Mouse (Mus musculus) ovary, adult 18-20 months (tissue): ENCODE measurements around the gene Yipf2.
"Not testable (repeated sequence)": the region's sequence is repeated elsewhere in the genome, so short reads cannot be mapped to it uniquely, and the experiment has no call there.

Experiments
- DNase-seq: peaks from one replicate; pipeline ENCODE4 v3.0.0; 2022; ENCODE audit warnings: low spot score, mixed read lengths

The Yipf2 gene

GRCm38 (mm10) chr9:21598198-21598597, 5.6 kb upstream of the Yipf2 start:
- no peak for DNase-seq

DNA sequence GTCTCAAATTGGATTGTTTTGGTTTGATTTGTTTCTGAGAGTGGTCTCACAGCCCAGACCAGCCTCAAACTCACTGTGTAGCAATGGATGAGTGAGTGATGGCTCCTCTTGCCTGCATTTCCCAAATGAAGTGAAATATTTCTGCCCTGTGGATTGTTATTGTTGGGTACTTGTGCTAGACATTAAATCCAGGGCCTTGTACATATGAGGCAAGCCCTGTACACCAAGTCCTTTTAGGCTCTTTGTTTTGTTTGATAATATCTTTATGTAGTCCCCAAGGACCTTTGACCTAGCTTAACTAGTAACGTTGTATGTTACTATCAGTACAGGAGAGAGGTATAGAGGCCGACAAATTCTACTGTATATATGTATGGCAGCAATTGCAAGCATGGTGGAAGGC, 2.2 kb upstream of the Yipf2 start:
- DNase-seq, result no peak

DNA sequence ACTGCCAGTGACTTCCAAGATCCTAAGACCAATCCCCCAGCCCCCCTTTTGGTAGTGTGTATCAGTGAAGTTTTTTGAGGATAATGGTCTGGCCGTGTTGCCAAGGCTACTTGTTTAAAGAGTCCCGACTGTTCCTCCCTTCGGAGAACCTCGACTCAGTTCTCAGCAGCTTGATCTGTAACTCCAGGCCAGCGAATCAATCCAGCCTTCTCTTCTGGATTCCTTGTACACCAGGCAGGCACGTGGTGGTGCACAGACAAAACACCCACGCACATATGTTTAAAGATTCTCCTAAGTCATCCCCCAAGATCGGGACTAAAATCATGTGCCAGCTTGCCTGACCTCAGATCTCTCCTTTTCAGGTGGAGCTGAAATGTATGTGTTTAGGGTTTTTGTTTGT, 1.7 kb upstream of the Yipf2 start:
- not testable (repeated sequence) for DNase-seq

DNA sequence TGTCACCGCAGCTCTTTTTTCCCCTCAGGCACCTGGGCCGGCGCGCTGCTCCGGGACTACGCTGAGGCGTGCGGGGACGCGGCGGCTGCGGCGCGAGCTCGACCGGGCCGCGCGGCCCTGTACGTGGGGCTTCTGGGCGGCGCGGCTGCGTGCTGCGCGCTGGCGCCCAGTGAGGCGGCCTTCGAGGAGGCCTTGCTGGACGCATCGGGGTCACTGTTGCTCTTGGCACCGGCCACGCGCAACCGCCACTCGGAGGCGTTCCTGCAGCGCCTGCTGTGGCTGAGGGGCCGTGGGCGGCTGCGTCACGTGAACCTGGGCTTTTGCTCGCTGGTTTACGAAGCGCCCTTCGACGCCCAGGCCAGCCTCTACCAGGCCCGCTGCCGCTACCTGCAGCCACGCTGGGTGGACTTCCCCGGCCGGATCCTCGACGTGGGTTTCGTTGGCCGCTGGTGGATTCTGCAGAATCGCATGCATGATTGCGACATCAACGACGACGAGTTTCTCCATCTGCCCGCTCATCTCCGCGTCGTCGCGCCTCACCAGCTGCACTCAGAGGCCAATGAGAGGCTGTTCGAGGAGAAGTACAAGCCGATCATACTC, 594 bp upstream of the Yipf2 start:
- DNase-seq, result peak; percentile 65

GRCm38 (mm10) chr9:21591831-21592702, 561 bp downstream of the Yipf2 start:
- DNase-seq, result no peak

- no peak for DNase-seq
Observed at GRCm38 (mm10) chr9:21591127-21591830, 1.3 kb downstream of the Yipf2 start.

- DNase-seq, result no peak
Observed at GRCm38 (mm10) chr9:21589538-21589937, 3.1 kb downstream of the Yipf2 start.

DNA sequence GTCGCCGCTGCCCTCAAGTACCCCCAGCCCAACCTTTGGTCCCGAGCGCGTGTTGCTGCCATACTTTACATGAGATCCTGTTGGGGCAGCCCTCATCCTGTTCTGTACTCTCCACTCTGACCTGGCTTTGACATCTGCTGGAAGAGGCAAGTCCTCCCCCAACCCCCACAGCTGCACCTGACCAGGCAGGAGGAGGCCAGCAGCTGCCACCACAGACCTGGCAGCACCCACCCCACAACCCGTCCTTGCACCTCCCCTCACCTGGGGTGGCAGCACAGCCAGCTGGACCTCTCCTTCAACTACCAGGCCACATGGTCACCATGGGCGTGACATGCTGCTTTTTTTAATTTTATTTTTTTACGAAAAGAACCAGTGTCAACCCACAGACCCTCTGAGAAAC, 4.3 kb downstream of the Yipf2 start:
- no peak for DNase-seq

DNA sequence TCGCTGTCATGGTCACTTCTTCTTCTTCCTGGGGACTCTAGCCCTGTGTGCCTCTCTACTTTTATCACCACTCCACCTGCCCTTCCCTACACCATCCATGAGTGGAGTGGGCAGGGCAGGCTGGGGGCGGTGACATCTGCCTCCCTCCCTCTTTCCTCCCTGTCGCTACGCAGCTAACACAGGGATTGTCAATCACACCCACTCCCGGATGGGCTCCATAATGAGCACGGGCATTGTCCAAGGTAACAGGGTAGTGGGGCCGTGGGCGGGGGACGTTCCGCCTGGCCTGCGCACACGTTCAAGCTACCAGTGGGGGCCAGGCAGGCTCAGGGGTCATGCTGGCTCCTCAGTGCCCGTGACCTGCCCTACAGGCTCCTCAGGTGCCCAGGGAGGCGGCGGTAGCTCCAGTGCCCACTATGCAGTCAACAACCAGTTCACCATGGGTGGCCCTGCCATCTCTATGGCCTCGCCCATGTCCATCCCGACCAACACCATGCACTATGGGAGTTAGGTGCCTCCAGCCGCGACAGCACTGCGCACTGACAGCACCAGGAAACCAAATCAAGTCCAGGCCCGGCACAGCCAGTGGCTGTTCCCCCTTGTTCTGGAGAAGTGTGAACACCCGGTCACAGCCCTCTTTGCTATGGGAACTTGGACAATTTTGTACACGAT, 4.8 kb downstream of the Yipf2 start:
- DNase-seq, result no peak

GRCm38 (mm10) chr9:21585401-21585800, 7.2 kb downstream of the Yipf2 start:
- DNase-seq, result no peak

DNA sequence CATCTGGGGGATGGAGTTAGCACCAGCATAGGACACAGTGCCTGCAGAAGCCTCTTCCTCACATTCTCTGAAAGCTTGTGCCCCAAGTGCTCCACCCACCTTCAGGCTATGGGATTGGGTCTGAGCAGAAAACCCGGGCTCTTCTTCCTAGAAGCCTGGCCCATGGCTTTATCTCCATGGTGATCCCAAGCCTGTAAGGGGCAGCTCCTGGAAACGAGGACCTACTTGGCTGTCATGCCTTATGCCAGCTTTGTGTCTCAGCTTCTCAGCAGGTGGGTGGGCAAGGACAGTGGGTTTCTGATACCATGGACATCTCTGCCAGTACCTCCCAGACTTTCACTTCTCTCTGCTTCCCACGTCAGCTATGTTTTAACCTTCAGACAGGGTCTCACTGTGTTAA, 14.4 kb downstream of the Yipf2 start:
- no peak for DNase-seq

GRCm38 (mm10) chr9:21576286-21576685, 16.3 kb downstream of the Yipf2 start:
- no peak for DNase-seq

- no peak for DNase-seq
Observed at GRCm38 (mm10) chr9:21575253-21575652, 17.4 kb downstream of the Yipf2 start.

- DNase-seq, result no peak
Observed at GRCm38 (mm10) chr9:21574012-21574801, 18.4 kb downstream of the Yipf2 start.

DNA sequence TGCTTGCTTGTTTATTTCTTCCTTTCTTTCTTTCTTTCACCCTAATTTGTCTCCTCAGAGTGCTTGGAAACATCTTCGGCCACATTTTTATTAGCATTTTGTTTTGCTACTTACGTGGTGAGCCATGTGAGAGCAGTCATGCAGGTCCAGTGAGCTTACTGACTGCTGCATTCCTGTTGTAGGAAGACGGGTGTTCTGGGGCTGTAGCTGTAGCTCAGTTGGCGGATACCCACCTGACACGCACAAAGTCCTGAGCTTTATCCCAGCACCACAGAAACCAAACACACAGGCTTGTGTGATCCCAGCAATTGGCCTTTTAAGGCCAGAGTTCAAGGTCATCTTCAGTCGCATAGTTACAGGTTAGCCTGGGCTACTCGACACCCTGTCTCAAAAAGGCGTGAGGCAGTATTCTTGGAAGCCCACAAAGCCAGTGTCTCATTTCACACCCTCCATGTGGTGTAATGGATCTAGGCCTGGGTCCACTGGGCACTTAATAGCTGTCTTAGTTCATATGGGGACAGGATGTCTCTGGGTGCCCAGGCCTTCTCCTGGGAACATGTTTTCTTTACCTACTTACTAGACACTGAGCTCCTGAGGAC, 23.9 kb downstream of the Yipf2 start:
- DNase-seq, result no peak

- no peak for DNase-seq
Observed at GRCm38 (mm10) chr9:21567051-21567450, 25.6 kb downstream of the Yipf2 start.

DNA sequence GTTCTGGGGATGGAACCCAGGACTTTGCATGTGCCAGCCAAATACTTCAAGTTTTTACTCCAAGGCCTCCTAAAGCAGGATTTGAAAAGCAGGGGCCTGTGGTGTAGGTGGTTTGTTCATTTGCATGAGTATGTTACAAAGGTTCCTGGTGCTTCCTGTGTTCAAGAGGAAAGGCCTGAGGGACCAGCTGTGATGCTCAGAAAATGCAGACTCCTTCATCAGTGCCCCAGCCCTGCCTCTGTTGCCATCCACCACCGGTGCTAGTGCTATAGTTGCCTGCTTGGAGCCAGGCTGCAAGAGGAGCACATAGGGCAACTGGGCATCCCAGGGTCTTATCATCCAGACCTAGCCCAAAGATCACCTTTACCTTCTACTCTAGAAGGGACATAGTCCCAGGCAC, 26.1 kb downstream of the Yipf2 start:
- DNase-seq, result no peak

DNA sequence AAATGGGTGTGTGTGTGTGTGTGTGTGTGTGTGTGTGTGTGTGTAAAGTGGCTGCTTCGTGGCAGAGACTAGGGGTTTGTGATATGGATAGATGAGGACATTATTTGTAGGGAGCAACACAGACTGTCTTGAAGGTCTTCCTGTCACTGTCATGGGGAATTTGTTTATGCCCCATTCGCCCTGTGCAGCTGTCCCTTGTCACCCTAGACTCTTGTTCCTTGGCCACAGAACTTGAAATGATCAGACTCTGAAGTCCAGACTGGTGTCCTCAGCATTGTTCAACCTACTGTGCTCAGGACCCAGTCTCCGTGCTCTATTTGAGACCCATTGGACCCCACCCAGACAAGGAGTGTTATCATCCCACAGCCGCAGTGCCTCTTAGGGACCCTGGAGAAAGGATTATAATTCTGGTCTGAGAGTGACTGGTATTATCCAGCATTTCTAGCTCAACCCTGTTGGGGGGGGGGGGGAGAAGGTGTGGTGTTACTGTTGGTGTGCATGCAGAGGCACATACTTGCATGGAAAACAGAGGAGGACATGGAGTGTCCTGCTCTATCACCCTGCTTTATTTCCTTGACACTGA, 27.5 kb downstream of the Yipf2 start:
- DNase-seq, result no peak

GRCm38 (mm10) chr9:21564420-21564819, 28.2 kb downstream of the Yipf2 start:
- DNase-seq, result no peak

- DNase-seq, result no peak
Observed at GRCm38 (mm10) chr9:21559151-21559550, 33.5 kb downstream of the Yipf2 start.

DNA sequence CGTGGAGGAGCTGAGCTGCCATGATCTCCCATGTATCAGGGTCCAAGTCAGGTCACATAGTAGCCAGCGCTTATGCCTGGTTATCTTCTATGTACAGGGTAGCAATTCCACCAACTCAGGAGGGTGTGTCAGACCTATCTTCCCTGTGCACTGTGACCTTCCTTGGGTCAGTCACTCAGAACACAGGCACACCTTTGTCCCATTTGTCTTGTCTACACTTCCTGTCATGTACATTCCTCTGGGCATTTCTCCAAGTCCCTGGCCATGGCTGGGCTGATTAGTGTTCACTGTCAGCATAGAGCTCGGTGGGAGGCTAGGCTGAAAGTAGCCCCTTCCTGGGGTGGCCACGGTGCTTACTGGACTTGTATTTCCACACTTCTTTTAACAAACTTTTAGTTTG, 34.3 kb downstream of the Yipf2 start:
- DNase-seq, result no peak
